Mouse (Mus musculus) ovary, postnatal 36 days (tissue): ENCODE measurements around the gene Ccdc14.
A peak's percentile ranks its signal among the peaks of the same experiment; 100 is the strongest.
"Not testable (repeated sequence)": the region's sequence is repeated elsewhere in the genome, so short reads cannot be mapped to it uniquely, and the experiment has no call there.

ENCODE experiments used
- DNase-seq: peaks from one replicate; pipeline ENCODE4 v3.0.0; 2022; ENCODE audit warnings: low spot score, mixed read lengths

The Ccdc14 gene

GRCm38 (mm10) chr16:34690334-34691144 is at the start of gene Ccdc14:
TSS of gene Ccdc14 (plus strand) at chr16:34690616.
- DNase-seq: peak; percentile 83

GRCm38 (mm10) chr16:34643511-34644259 is 46.7 kb upstream of the Ccdc14 start:
- no peak for DNase-seq

- no peak for DNase-seq
Observed at GRCm38 (mm10) chr16:34649621-34650020, 40.8 kb upstream of the Ccdc14 start, which contains the start of gene Ropn1. TSS of gene Ropn1 (plus strand) at chr16:34649921.

- no peak for DNase-seq
Observed at GRCm38 (mm10) chr16:34653023-34653422, 37.4 kb upstream of the Ccdc14 start.

GRCm38 (mm10) chr16:34657566-34657965 is 32.9 kb upstream of the Ccdc14 start:
- DNase-seq: peak; percentile 9

GRCm38 (mm10) chr16:34657983-34658382 is 32.4 kb upstream of the Ccdc14 start:
- DNase-seq: no peak

- no peak for DNase-seq
Observed at GRCm38 (mm10) chr16:34658388-34658787, 32.0 kb upstream of the Ccdc14 start.

- DNase-seq: no peak
Observed at GRCm38 (mm10) chr16:34664553-34664952, 25.9 kb upstream of the Ccdc14 start.

- peak; percentile 61 for DNase-seq
Observed at GRCm38 (mm10) chr16:34667031-34667726, 23.2 kb upstream of the Ccdc14 start.

GRCm38 (mm10) chr16:34668341-34668740 is 22.1 kb upstream of the Ccdc14 start:
- no peak for DNase-seq

- no peak for DNase-seq
Observed at GRCm38 (mm10) chr16:34671966-34672365, 18.4 kb upstream of the Ccdc14 start.

- DNase-seq: no peak
Observed at GRCm38 (mm10) chr16:34672822-34673221, 17.6 kb upstream of the Ccdc14 start.

- DNase-seq: no peak
Observed at GRCm38 (mm10) chr16:34674365-34674764, 16.1 kb upstream of the Ccdc14 start.

- DNase-seq: no peak
Observed at GRCm38 (mm10) chr16:34681823-34682222, 8.6 kb upstream of the Ccdc14 start.

GRCm38 (mm10) chr16:34689879-34690278 is 537 bp upstream of the Ccdc14 start:
- DNase-seq: no peak

GRCm38 (mm10) chr16:34691156-34691555 is 740 bp downstream of the Ccdc14 start:
- no peak for DNase-seq

GRCm38 (mm10) chr16:34694477-34694876 is 4.1 kb downstream of the Ccdc14 start:
- no peak for DNase-seq

- not testable (repeated sequence) for DNase-seq
Observed at GRCm38 (mm10) chr16:34698721-34699120, 8.3 kb downstream of the Ccdc14 start.

- DNase-seq: peak; percentile 58
Observed at GRCm38 (mm10) chr16:34700165-34700827, 9.9 kb downstream of the Ccdc14 start.

GRCm38 (mm10) chr16:34700828-34701216 is 10.4 kb downstream of the Ccdc14 start:
- no peak for DNase-seq

- no peak for DNase-seq
Observed at GRCm38 (mm10) chr16:34706019-34706418, 15.6 kb downstream of the Ccdc14 start.

GRCm38 (mm10) chr16:34706487-34706946 is 16.1 kb downstream of the Ccdc14 start:
- no peak for DNase-seq
